Mouse (Mus musculus): ENCODE measurements around the gene Kbtbd6. TPM values are rescaled to one million over a fixed set of nuclear protein-coding genes. Genes with fewer than 3 reads are reported as not detected.
"Not testable (repeated sequence)": the region's sequence is repeated elsewhere in the genome, so short reads cannot be mapped to it uniquely, and the experiment has no call there.

Gene Kbtbd6
- total RNA-seq (2021): under 1 TPM; 0.37 to 0.62 TPM

DNA sequence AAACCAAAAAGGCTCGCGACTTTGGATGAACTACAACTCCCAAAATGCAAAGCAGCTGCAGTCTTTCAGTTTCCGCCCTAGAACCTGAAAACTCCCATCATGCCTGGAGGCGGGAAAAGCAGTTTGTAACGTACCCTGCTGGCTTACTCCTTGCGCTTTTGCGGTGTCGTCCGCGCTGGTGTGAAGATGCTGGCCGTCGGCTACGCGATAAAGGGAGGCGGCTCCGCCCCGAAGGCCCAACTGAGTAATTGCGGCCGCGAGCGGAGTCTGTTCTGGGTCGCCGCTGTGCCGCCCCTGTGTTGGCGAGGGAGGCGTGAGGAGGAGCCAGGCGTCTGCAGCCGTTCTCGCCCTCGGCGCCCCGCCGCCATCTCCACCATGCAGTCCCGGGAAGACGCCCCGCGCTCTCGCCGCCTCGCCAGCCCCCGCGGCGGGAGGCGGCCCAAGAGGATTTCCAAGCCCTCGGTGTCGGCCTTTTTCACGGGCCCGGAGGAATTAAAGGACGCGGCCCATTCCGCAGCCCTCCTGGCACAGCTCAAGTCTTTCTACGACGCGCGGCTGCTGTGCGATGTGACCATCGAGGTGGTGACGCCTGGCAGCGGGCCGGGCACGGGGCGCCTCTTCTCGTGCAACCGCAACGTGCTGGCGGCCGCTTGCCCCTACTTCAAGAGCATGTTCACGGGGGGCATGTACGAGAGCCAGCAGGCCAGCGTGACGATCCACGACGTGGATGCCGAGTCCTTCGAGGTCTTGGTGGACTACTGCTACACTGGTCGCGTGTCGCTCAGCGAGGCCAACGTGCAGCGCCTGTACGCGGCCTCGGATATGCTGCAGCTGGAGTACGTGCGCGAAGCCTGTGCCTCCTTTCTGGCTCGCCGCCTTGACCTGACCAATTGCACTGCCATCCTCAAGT, at the start of gene Kbtbd6:
Gene Kbtbd6, plus strand, starts transcription at position 155 of the 910 bp plus-strand sequence.
- intact Hi-C loops (cut with DNase I): loop anchor here (2.0 kb wide), 1 partner anchor 57 kb away; no protein-coding TSS in a partner anchor

GRCm38 (mm10) chr14:79407641-79408040, 44.0 kb upstream of the Kbtbd6 start:
- intact Hi-C loops (cut with DNase I): no loop called here
- no peak for DNase-seq

More for the DNA sequence above, at the start of gene Kbtbd6:
- peak; percentile 87 to 90 for DNase-seq

DNA sequence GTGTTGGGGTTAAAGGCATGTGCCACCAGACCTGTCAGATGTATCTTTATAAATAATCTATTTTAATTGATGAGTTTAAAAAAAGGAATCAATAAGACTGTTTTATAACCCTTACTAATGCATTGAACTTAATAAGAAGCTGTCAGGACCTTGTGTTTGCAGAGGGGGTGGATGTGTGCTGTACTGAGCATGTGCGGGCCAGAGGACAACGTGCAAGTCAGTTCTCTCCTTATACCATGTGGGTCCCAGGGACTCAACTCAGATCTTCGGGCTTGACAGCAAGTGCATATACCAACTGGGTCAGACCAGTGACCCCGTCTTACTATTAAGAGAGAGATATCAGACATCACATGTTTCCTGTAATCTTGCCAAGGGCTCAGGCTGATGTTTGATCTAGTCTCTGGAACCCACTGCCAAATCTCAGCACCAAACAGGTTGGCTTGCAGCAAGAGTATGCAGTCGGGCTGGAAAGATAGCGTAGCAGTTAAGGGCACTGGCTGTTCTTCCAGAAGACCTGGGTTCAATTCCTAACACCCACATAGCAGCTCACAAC, 42.3 kb upstream of the Kbtbd6 start:
- no peak for DNase-seq
- intact Hi-C loops (cut with DNase I): no loop called here

GRCm38 (mm10) chr14:79410662-79411061, 41.0 kb upstream of the Kbtbd6 start:
- intact Hi-C loops (cut with DNase I): no loop called here
- no peak for DNase-seq

GRCm38 (mm10) chr14:79413121-79413520, 38.5 kb upstream of the Kbtbd6 start:
- no peak for DNase-seq
- intact Hi-C loops (cut with DNase I): no loop called here

DNA sequence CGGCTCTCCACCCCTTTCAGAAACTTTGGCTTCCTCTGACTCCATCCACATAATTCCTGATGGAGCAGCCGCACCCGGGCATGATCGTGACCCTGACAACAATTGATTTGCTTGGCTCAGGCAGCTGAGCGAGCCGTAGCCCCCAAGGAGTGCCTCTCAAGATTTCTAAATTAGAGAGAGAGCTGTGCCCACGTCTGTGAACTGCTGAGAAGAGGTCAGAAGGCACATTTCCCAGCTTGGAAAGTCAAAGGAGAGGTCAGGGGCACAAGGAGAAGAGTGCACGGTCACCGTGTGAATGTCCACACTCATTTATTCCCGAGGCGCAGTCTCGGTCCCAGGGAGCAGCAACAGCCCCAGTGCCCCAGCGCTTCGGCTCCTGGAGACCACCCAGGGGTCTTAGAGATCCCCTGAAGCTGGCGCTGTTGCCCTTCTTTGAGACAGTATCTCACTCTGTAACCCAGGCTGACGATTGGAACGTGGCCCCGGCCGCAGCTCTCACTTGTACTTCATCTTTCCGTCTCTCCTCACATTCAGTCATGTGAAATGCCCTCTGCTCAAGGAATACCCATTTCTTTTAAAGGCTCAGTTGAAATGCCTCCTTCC, 31.5 kb upstream of the Kbtbd6 start:
- DNase-seq: no peak
- intact Hi-C loops (cut with DNase I): no loop called here

DNA sequence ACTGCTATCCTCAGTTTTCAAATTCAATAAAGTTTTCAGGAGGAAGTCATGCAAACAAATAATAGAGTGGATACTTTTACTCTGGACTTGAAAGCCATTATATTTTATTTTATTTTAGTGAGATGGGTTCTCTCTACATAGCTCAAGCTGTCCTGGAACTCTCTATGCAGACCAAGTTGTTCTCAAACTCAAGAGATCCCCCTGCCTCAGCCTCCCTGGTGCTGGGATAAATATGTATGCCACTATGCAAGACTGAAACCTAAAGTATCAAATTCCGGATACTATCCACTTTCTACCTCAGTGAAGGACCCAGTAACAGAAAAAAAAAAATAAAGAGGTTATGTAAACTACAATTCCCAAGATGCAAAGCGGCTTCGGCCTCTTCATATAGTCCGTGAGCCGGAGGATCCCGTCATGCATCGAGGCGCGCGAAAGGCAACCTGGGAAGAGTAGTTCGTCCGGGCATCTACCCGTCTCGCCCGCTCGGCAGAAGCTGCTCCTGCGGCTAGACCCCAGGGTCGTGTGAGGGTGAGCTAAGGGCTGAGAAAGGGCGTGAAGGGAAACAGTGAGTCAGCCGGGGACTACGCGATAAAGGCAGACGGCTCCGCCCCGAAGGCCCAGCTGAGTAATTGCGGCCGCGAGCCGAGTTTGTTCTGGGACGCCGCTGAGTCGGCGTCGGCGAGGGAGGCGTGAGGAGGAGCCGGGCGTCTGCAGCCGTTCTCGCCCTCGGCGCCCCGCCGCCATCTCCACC, 25.5 kb upstream of the Kbtbd6 start, which contains the start of gene Kbtbd7:
Gene Kbtbd7, plus strand, starts transcription at position 533 of the 751 bp plus-strand sequence.
- peak; percentile 96 to 97 for DNase-seq
- intact Hi-C loops (cut with DNase I): no loop called here

- intact Hi-C loops (cut with DNase I): not testable (repeated sequence)
- peak; percentile 20 to 24 for DNase-seq
Measured at GRCm38 (mm10) chr14:79426730-79427365, 24.8 kb upstream of the Kbtbd6 start.

DNA sequence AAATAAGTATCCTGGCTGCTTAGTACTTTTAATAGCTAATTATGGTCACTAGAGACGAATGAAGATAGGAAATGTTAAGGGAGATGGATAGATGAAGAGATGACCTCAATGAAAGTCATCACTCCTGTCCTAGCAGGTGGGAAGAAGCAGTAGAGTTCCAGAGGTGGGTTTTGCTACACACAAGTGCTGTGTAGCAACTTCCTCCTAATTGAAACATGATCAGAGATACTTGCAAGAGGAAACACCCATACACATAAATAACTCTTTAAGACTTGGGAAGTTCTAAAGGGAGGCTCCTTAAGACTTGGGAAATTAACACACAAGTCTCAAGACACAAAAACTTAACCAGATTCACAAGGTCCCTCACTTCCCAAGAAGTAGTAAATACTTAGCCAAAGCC, 17.6 kb upstream of the Kbtbd6 start:
- no peak for DNase-seq
- intact Hi-C loops (cut with DNase I): no loop called here

DNA sequence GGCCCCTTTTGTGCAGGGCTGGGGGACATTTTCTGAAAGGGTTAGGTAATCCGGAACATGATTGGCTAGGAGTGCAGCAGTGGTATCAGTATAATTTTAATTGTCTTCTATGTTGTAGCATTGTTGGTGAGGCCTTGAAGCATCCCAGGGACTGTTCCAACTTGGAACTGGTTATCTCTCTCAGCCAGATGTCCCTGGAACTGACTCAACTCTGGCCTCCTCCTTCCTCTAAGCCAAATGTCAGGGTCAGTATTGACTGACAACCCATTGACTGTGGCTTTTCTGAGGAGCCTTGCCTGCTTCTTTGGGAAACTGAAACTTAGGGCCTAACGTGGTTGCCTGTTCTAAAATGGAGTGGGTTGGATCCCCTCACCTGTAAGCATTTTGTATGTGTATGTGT, 11.0 kb upstream of the Kbtbd6 start:
- no peak for DNase-seq
- intact Hi-C loops (cut with DNase I): no loop called here

- intact Hi-C loops (cut with DNase I): no loop called here
- DNase-seq: no peak
Measured at GRCm38 (mm10) chr14:79441441-79441840, 10.2 kb upstream of the Kbtbd6 start.

GRCm38 (mm10) chr14:79444601-79445000, 7.0 kb upstream of the Kbtbd6 start:
- intact Hi-C loops (cut with DNase I): no loop called here
- DNase-seq: no peak

GRCm38 (mm10) chr14:79445055-79445620, 6.5 kb upstream of the Kbtbd6 start:
- intact Hi-C loops (cut with DNase I): no loop called here
- DNase-seq: no peak

- intact Hi-C loops (cut with DNase I); DNase-seq: not testable (repeated sequence)
Measured at GRCm38 (mm10) chr14:79452591-79452934, 928 bp downstream of the Kbtbd6 start.

DNA sequence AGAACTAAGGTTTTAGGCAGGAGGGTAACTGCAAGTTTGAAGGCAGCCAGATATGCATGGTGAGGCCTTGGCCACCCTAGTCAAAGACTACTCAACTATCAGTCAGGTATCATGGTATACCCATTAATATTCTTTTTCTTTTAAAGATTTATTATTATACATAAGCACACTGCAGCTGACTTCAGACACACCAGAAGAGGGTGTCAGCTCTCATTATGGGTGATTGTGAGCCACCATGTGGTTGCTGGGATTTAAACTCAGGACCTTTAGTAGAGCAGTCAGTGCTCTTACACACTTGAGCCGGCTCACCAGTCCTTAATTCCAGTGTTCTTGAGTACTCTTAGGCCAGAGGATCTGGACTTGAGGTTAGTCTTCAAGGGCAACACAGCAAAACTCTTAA, 8.8 kb downstream of the Kbtbd6 start:
- no peak for DNase-seq
- intact Hi-C loops (cut with DNase I): no loop called here

GRCm38 (mm10) chr14:79460988-79461387, 9.4 kb downstream of the Kbtbd6 start:
- intact Hi-C loops (cut with DNase I): no loop called here
- no peak for DNase-seq

DNA sequence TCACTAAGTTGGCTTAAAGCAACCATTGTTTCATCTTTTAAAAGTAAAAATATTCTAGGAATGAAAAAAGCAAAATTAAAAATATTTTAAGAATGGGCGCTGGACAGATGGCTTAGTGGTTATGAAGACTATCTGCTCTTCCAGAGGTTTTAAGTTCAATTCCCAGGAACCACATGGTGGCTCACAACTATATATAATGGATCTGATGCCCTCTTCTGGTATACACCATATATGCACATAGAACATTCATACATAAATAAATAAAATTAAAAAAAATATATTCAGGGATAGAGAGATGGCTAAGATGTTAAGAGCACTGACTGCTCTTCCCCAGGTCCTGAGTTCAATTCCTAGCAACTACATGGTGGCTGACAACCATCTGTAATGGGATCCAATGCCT, 14.0 kb downstream of the Kbtbd6 start:
- intact Hi-C loops (cut with DNase I): loop anchor here (5.0 kb wide), 2 partner anchors 338 to 798 kb away; no protein-coding TSS in a partner anchor
- DNase-seq: no peak

- peak; percentile 68 to 80 for DNase-seq
- intact Hi-C loops (cut with DNase I): loop anchor here (1.0 to 5.0 kb wide), 4 partner anchors 69 to 800 kb away; no protein-coding TSS in a partner anchor
Measured at GRCm38 (mm10) chr14:79467621-79468020, 16.0 kb downstream of the Kbtbd6 start.

DNA sequence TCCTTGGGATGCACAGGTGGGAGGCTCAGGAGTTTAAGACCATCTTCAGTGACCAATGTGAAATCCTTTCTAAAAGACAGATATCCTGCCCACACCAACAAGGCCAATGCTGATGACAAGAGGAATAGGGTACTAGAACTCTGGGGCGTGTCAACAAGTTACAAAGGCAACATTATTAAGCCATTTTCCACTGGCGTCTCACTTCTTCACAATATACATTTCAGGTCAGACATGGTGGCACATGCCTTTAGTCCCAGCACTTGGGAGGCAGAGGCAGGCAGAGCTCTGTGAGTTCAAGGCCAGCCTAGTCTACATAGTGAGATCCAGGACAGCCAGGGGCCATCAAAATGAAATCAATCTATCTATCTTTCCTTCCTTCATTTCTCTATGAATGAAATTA, 21.7 kb downstream of the Kbtbd6 start:
- intact Hi-C loops (cut with DNase I): no loop called here

More for the DNA sequence above, 21.7 kb downstream of the Kbtbd6 start:
- no peak for DNase-seq

Measured in heart, postnatal 10 days (tissue).